Mouse (Mus musculus) mesoderm, embryonic 11.5 days (tissue): ENCODE data around the gene Erc1.
"Not testable (repeated sequence)": the region's sequence is repeated elsewhere in the genome, so short reads cannot be mapped to it uniquely, and the experiment has no call there.

Experiments
- DNase-seq: peaks from one replicate; pipeline ENCODE4 v3.0.0-alpha.2; 2012; ENCODE audit warnings: low read depth, low spot score

Gene Erc1

DNA sequence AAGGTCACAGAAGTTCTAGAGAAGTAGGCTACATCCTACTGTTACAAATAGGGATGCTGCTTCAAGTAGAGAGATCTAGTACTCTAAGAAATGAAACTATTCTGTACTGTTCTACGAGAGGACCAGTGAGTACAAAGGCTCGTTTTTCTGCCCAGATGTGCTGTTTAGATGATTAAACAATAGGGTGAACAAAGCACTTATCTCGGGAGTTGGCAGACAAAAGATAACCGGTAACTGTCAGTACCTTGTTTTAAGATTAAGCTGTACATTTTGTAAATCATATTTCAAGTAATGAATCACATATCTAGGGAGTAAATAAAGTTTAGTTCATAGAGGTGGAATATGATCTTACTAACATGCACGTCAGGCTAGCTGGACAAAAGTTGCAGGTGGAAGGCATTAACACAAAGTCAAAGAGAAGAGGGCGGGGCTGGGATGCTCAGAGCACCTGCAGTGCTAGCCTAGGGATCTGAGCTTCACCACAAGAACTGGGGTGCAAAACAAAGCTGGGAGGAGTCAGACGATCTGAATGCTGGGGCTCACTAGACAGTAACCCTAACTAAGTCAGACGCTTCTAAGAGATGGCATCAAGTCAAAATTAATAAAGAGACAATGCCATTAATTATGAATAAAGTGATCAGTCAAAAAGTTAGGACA, 136.2 kb downstream of the Erc1 start:
- no peak for DNase-seq

DNA sequence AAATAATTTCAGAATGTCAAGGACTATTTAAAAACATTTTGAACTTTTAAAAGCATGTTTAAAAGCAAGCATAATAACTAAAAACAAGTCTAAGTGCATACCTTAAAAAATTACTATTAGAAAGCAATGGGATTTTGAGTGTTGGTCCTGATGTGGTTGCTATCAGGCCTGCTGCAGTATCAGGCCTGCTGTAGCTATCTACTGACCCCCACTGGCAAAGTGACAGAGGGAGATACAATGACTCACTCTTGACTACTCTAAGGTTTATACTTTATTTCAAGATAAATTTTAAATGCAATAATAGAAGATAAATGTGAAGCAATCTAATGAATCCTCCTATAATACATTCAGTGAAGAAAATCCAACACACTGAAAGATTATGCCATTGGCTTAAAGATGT, 138.4 kb downstream of the Erc1 start:
- peak; percentile 6 for DNase-seq

DNA sequence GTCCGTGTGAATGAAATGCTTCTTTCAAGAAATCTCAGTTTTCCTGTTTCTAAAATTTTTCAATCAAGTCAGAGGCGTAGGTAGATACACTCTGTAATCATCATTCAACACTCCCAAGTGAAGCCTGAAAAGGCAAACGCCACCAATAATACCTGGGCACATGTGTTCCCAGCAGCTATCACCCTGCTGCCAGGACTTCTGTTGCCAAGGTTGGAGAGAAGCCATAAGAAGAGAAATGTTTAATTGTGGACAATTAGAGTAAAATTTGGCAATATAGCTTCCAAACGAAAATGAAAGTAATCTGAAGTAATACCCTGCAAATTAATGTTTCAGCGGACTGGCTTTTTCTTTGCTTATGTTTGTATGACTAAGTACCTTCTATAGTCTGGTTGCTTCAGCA, 140.1 kb downstream of the Erc1 start:
- DNase-seq: no peak

DNA sequence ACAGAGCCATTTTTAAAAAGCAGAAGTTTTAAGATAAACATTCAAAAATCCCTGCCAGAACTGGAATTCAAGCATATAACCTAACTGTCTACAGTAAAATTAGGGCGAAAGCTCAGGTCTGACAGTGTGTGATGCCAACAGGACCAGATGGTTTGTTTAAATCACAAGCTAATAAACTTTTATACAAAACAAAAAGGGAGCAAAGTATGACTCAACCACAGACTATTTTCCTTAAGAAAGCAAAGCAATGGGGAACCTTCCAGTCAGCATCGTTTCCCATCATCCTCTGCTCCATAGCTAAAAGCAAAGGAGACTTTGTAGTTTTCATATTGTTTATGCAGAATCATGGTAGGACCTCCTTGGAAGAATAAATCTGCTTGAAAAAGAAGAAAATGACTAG, 143.1 kb downstream of the Erc1 start:
- DNase-seq: no peak

DNA sequence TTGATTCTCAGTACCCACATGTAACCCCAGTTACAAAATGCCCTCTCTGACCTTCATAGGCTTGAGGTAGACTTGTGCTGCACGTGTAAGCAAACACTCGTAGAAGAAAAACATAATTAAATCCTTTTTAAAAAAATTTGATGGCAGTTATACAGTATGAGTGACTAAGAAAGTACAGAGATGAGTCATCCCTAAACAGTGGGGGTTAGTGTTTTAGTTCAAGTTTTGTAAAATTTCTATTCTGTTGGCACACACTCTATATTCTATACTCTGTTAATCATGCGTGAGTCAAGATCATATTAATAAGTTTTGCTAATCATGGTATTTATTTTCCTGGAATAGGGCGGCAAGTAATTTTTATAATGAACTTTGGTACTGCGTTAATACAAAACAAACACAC, 155.2 kb downstream of the Erc1 start:
- DNase-seq: no peak

DNA sequence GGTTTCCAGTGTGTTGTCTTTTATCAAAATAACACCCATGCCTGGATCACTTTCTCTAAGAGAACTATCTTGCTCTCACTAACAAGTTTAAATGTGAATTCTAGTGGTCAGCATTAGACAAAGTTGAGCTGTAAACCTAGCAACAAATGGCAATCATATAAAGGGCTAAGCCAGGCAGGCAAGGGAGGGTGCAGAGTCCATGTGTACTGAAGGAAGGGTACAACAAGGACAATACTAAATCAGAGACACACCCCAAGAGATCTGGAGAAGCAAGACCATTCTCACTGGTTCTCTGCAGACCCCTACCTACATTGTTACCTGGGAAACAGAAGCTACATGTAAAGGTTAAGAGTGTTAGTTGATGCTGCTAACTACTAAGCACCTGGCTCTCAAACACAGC, 161.5 kb downstream of the Erc1 start:
- DNase-seq: no peak

DNA sequence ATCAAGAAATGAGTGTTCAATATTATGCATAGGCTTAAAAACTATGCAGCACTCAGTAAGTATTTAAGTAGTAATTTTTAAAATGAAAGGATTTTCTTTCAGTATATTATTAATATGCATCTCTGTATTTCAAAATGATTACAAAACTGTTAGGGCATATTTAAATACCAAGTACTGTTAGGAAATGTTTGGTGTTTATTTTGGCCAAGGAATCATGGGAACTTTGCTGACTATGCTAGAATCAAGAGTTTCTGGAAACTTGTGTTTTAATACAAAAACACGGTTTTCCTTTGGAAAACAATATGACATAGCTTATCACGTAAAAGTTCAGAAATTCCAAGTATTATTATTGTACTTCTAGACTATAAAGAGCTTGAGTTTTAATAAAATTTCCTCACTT, 167.2 kb downstream of the Erc1 start:
- no peak for DNase-seq

DNA sequence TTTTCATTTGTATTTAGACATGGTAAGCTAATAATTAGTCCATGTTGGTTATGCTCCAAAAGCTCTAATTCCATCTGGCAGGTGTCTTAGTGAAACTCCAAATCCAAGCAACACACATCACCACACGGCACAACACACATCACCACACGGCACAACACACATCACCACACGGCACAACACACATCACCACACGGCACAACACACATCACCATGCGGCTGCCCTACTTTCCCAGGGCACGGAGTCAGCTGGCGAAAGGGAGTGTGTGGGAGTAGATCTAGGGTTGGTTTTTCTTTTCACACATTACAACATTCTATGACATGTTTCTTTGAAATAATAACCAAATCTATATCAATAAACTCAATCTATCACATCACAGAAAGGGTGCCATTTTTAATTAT, 173.2 kb downstream of the Erc1 start:
- DNase-seq: no peak

DNA sequence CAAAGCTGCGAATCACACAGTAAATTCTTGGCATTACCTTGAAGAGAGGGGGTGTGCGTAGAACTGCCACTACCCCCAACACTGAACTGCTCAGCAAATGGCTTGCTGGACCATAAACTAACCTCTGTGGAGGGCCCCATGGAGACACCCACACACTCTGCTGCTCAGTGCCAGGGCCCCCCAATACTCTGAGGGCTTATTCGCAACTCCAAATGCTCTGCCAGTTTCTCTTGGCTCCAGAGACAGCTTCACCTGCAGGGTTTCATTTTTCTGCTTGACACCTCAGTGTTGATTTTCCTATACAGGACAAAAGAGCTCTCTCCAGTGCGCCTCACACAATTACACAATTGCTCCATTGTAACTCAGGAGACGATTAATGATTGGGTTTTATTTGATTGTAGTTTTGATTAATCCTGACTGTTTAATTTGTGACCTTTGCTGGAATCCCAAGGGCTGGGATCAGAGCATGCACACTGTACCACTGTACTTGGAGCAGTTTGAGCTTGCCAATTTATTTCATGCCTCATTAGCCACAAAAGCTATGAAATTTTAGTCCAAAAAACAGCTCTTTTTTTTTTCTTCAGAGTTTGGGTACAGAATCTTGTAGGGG, 173.7 kb downstream of the Erc1 start:
- DNase-seq: peak; percentile 5

DNA sequence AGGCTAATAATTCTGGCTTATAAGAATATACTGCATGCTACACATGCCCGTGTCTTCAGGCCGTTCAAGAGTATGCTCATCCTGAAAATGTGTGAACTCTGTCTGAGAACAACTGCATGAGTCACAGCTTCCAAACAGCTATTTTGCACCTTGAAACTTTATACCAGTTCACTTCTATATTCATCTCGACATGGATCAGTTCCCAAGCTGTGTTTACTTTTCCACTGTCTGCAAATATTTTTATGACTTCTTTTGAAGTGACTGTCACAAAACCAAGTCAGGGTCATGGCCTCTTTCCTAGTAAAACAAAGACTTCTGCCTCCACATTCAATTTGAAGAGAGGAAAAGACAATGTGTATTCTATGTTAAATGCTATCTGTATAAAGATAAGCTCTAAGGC, 178.2 kb downstream of the Erc1 start:
- DNase-seq: peak; percentile 23

DNA sequence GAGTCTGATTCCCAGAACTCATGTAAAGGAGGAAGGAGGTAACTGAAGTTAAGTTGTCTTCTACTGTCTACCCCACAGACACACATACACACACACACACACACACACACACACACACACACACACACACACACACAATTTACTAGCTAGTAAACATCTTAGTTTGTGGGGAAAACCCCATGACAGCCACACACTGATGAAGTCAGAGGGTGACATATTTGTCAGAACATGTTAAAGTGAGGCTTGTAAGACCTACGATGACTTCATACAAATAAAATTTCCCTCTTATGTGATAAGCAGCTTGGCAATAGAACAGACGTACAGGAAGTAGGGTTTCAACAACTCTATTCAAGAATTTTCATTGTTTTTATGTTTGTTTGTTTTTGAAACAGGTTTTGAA, 185.0 kb downstream of the Erc1 start:
- no peak for DNase-seq

DNA sequence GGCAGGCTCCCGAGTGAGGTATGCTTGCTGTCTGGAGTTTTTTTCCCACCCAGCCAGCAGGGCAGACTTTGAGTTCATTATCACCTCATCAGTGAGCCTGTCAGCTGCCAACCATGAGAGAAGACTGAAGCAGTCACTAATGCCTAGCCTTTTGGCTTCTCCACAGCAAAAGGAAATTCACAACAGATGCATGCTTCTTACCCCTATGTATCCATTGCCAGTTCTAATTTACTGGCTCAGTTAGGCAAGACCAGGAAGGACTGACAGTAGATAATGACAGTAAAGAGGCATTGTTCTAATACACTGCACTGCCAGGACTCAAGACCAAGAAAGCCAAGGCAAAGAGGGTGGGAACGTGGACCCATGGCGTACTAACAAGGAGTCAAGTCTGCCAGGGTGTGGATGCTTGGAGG, 186.9 kb downstream of the Erc1 start:
- no peak for DNase-seq

DNA sequence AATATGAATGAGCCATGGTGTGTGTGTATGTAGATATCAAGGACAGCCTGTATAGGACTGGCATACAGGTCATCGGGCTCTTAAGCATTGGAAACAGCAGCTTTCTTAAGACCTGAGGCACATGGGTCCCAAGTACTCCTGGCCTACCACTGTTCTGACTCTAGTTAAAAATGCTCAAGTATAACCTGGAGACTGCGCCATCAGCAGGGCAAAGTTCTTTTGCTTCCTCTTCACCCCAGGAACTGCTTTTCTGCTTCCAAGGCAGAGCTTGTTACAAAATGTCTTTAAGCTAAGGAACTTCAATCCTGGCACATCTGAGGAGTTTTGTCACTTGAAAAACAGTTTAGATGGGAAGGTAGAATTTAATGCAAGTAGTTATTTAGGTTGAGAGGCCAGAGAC, 189.5 kb downstream of the Erc1 start:
- no peak for DNase-seq

DNA sequence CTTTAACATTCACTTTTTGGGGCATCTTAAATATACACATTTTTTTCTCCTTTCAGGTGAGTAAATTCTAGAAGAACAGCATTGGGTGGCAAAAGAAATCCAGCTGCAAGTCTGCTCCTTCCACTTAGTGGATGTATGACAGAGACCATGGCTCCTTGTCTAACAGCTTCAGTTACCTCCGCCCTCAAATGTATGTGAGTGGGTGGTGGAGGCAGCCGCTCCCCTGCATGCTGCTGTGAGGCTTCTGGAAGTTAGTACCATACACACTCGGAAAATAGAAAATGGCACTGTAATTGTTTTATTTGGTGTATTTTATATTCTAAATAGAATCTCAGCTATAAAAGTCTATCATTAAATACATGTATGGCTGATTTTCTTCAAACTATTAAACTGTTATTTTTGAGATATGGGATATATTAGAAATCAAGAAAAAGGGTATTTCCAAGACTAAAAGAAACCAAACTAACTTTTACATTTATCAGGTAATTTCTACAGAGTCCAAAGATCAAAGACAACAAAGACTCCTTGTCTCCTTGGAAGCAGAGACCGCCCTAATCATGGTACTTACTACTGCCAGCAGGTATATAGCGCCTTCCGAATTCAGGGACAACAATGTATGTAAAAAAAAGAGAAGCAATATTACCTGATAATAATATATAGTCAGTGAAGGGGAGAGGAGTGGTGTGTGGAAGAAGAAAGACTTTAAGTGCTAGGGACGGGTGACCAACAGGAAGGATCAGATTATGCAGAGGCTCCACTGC, 190.4 kb downstream of the Erc1 start:
- no peak for DNase-seq

DNA sequence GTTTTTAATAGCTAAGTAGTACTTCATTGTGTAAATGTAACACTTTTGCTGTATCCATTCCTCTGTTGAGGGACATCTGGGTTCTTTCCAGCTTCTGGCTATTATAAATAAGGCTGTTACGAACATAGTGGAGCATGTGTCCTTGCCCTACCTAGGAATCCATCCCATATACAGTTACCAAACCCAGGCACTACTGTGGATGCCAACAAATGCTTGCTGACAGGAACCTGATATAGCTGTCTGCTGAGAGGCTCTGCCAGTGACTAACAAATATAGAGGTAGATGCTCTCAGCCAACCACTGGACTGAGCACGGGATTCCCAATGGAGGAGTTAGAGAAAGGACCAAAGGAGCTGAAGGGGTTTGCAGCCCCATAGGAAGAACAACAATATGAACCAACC, 193.2 kb downstream of the Erc1 start:
- not testable (repeated sequence) for DNase-seq

DNA sequence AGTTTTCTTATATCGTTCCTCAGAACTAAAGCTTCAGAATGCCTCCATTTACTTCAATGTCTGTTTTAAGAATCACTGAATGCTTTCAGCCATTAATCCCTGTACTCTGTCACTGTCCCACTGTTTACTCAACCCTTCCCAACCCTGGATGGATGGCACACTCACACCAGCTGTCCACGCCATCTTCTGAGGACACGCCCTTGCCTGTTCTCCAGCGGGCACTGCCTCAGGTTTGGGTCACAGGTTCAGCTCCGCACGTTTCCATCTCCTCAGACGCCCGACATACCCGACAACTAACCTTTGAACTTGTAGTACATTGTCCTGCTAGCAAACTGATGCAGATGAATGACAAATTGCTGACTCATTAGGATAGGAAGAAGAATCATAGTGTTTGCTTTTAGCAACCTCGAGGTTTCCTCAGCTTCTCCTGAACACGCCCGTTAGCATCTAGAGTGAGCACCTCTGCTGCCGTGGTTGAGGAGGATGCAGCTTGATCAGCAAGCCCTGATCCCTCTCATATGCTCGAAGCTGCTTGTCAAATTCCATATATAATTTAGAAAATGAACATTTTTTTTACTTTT, 204.0 kb downstream of the Erc1 start:
- no peak for DNase-seq

DNA sequence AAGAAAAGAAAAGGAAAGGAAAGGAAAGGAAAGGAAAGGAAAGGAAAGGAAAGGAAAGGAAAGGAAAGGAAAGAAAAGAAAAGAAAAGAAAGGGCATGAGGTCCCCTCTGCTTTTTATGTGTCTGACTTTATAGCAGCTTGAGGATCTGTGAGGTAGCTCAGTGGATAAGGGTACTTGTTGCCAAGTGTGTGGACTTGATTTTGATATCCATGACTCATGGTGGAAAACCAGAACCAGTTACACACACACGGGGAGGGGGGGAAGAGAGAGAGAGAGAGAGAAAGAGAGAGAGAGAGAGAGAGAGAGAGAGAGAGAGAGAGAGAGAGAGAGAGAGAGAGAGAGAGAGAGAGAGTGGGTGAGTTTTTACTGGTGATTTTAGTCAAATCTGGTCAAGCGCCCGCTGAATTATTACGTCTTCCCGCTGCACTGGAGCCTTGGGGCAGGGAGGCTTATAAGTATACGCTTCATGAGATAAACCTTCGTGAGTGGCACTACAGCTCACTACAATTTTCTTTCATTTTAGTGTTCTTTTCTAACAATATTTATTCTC, 204.7 kb downstream of the Erc1 start:
- no peak for DNase-seq

DNA sequence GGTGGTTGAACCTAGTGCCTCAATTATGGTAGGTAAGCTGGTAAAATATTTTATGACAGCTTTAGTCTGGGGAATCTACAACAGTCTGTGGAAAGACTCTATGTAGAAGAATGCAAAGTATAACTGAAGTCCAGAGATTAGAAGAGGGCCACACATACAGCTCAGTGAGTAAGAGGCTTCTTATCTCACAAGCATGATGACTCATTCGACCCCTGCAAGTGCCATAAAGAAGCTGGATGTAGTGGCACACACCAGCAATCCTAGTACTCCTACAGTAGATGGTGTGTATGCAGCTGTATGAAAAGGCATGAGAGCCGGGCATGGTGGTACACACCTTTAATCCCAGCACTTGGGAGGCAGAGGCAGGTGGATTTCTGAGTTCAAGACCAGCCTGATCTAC, 205.2 kb downstream of the Erc1 start:
- no peak for DNase-seq

DNA sequence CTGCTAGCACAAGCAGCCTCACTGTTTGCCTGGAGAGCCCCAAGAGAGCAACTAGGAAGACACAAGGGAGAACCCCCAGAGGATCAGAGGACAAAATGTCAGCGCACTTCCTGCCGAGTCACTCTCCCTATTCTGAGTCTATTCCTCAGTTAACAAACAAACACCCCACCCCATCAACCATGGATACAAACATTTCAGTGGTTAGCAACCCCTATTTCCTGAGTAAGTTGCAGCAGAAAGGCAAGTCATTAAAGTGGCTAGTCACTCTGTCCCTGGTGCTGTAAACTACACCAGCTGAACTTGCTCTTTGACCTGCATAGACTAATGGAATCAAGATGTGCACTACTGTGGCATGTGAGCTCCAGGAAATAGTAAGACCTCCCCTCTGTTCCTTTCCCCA, 212.3 kb downstream of the Erc1 start:
- DNase-seq: peak; percentile 82

DNA sequence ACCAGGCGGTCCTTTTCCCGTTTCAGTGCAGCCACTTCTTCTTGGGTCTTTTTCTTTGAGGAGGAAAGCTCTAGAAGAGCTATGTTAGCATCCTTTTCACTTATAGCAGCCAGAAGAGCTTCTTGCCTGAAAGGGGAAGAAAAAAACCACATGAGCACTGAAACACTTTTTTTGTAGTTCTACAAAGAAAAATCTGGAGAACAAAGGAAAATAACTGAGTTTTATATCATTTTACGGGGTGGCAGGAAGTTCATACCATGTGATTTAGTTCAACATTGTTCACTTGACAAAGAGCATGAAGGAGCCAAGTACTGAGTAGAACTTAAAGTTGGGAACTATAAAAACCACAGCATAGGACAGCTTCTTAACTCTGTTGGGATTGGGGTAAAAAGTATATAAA, 217.3 kb downstream of the Erc1 start:
- DNase-seq: no peak

DNA sequence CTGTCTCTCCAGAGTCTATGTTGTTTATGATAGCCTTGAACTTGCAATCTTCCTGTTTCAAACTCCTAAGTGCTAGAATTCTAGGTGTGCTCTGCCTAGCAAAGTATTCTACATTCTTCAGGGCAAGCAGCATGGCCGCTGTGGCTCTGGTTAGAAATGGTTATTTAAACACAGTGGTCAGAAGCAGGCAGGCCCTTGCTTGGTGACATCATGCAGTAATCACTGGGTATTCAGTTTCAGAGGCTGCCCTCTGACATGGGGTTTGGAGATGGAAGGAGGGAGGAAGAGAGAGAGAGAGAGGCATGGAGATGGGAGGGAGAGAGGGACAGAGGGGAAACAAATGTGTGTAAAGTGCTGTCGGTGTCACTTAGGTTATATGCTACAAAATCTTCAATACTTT, 246.6 kb downstream of the Erc1 start:
- DNase-seq: no peak

DNA sequence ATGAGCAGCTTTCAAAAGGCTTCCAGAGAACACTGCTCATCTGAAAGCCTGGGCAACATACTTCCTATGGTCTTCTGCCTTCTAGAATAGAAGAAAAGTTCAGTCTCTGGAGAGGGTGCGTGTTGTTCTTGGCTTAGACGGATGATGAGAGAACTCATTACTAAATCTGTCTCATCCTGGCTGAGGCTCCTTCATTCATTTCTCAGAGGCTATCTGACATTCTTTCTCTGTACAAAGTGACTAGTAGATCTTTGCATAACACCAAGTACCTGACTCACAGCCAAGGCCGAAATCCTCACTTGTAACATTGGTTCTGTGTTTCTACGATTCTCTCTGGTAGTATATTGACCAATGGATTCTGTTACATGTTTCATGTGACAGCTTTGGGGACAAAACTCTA, 252.5 kb downstream of the Erc1 start:
- no peak for DNase-seq

DNA sequence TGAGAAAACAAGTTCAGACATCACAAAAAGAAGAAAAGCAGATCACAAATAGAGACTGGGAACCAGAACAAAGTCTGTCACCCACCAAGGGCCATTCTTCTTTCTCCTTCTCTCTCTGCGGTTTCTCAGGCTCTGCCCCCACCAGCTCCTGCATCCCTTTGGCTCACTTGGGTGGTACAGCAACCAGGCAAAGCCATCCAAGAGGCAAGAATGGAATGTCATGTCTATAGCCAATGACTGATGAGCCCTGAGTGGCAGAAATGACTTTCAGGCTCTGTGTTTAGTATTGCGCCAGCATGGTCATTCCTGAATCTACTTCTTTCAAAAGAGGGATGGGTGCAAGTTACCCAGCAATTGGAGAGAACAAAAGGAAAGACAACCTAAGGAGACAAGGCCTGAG, 257.1 kb downstream of the Erc1 start:
- no peak for DNase-seq
